Mouse (Mus musculus) ES-Bruce4 (cell line): ENCODE data around the gene Gnaq. TPM values are rescaled to one million over a fixed set of nuclear protein-coding genes. Genes with fewer than 3 reads are reported as not detected.

Source experiments
- H3K27ac ChIP-seq: 2 replicates; pipeline ENCODE4 v1.5.1; 2012; ENCODE audit warnings: low read length, inconsistent platforms; ENCODE audit not compliant: insufficient read depth
- H3K27me3 ChIP-seq: 2 replicates; pipeline ENCODE4 v1.6.1; 2012; ENCODE audit warnings: mild to moderate bottlenecking, low read length, inconsistent platforms; ENCODE audit not compliant: control insufficient read depth, poor library complexity, insufficient read depth, severe bottlenecking
- H3K36me3 ChIP-seq: 2 replicates; pipeline ENCODE4 v1.6.1; 2012; ENCODE audit warnings: inconsistent platforms, mild to moderate bottlenecking, low read length, moderate library complexity; ENCODE audit not compliant: control insufficient read depth, poor library complexity, insufficient read depth, severe bottlenecking
- H3K4me1 ChIP-seq: one replicate; pipeline ENCODE4 v1.8.1; 2011; ENCODE audit warnings: low read length; ENCODE audit not compliant: control insufficient read depth, insufficient read depth
- H3K4me3 ChIP-seq: 2 replicates; pipeline ENCODE4 v1.5.1; 2011; ENCODE audit warnings: low read depth, mild to moderate bottlenecking, low read length
- H3K9ac ChIP-seq: 2 replicates; pipeline ENCODE4 v1.6.1; 2012; ENCODE audit warnings: low read depth, mild to moderate bottlenecking, inconsistent platforms; ENCODE audit not compliant: poor library complexity, severe bottlenecking
- H3K9me3 ChIP-seq: replicated peaks from 2 replicates; pipeline ENCODE4 v1.6.1; 2012; ENCODE audit warnings: mild to moderate bottlenecking, low read length, inconsistent platforms; ENCODE audit not compliant: control insufficient read depth, poor library complexity, insufficient read depth, severe bottlenecking
- CTCF ChIP-seq: IDR thresholded peaks from one replicate; pipeline ENCODE4 v1.8.1; 2011; ENCODE audit warnings: low read depth, low read length
- EP300 ChIP-seq: IDR thresholded peaks from 2 replicates; pipeline ENCODE4 v1.6.1; 2011; ENCODE audit warnings: low read depth, low read length; ENCODE audit not compliant: insufficient read depth
- POLR2A ChIP-seq: IDR thresholded peaks from one replicate; pipeline ENCODE4 v1.8.1; 2011; ENCODE audit warnings: low read length; ENCODE audit not compliant: insufficient read depth
- polyA plus RNA-seq: library from polyadenylated mRNA; stranded (reverse); fragments of >200 nt; gene quantifications from 2 replicates; pipeline ENCODE4 v1.2.4, GENCODE M21; 2011; ENCODE audit warnings: low read depth; ENCODE audit not compliant: missing spikeins, insufficient read depth, insufficient read length

The Gnaq gene
- polyA plus RNA-seq, 1 experiment = 37.7 TPM

GRCm38 (mm10) chr19:16198162-16198561 lies 65.5 kb downstream of the Gnaq start:
- H3K4me1 ChIP-seq = no peaks in the 10 kb centered on the region
- no peak overlapping the region for H3K4me3 ChIP-seq
- no peaks in the 10 kb centered on the region for H3K9me3 ChIP-seq
- no peaks in the 10 kb centered on the region for H3K36me3 ChIP-seq
- H3K9ac ChIP-seq = no peak overlapping the region
- no peaks in the 10 kb centered on the region for H3K27me3 ChIP-seq
- no peak overlapping the region for H3K27ac ChIP-seq
- no peak for TF ChIP-seq CTCF
- TF ChIP-seq POLR2A = no peak
- no peak for TF ChIP-seq EP300

DNA sequence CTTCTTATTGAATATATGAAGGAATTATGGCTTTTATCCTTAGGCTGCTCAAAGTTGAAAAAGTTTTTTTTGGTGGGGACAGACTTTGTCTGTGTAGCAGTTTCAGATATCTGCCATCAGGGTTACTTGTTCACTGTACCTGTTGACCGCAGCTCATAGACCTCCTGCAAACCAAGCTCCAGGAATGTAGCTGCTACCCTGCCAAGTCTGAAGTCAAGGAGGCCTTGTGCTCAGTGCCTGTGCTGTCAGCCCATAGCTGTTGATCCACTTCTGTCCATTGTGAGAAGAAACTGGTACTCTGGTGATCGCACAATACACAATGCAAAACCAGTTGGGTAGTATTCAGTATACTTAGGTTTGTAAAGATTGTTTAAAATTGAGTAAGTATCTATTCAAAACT lies 68.7 kb downstream of the Gnaq start:
- no peak overlapping the region for H3K27ac ChIP-seq
- no peak overlapping the region for H3K9ac ChIP-seq
- H3K9me3 ChIP-seq = no peaks in the 10 kb centered on the region
- no peaks in the 10 kb centered on the region for H3K27me3 ChIP-seq
- H3K36me3 ChIP-seq = no peaks in the 10 kb centered on the region
- H3K4me3 ChIP-seq = no peak overlapping the region
- no peak for TF ChIP-seq CTCF
- TF ChIP-seq EP300 = no peak
- TF ChIP-seq POLR2A = no peak
- H3K4me1 ChIP-seq = no peaks in the 10 kb centered on the region

- H3K27ac ChIP-seq = no peak overlapping the region
Observed at GRCm38 (mm10) chr19:16204776-16205680, 72.4 kb downstream of the Gnaq start.

GRCm38 (mm10) chr19:16209616-16210015 lies 77.0 kb downstream of the Gnaq start:
- TF ChIP-seq POLR2A (no peak), EP300 (no peak), CTCF (no peak)
- Histone ChIP-seq H3K4me1 (no peaks in the 10 kb centered on the region), H3K36me3 (no peaks in the 10 kb centered on the region), H3K27me3 (no peaks in the 10 kb centered on the region), H3K4me3 (no peak overlapping the region), H3K27ac (no peak overlapping the region), H3K9ac (no peak overlapping the region), H3K9me3 (no peaks in the 10 kb centered on the region)

More at GRCm38 (mm10) chr19:16204776-16205680, 72.4 kb downstream of the Gnaq start:
- no peaks in the 10 kb centered on the region for H3K27me3 ChIP-seq
- TF ChIP-seq CTCF (no peak), POLR2A (no peak), EP300 (no peak)
- H3K4me3 ChIP-seq = no peak overlapping the region
- no peaks in the 10 kb centered on the region for H3K4me1 ChIP-seq
- no peaks in the 10 kb centered on the region for H3K36me3 ChIP-seq
- H3K9ac ChIP-seq = no peak overlapping the region
- no peaks in the 10 kb centered on the region for H3K9me3 ChIP-seq

DNA sequence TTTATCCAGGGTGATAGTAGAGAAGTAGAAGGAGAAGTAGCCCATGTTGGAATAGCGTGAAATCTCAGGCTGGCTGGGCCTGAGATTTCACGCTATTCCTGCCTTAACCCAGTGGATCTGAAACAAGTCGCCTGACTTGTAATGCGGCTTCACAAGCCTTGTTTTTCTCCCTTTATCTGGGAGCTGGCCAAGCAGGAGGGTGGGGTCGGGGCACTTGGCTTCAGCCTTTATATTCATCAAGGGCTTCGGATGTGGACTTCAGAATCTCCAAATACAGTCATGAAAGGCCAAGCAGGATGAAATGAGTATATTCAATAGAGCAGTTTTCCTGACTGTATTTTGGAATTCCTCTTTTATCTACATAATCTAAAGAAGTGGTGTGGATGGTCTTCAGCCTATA lies 82.3 kb downstream of the Gnaq start:
- H3K36me3 ChIP-seq = peaks cover 2% of the 10 kb centered on the region; the same call in 1 of the 2 replicates
- no peak overlapping the region for H3K9ac ChIP-seq
- H3K4me1 ChIP-seq = peaks cover 2% of the 10 kb centered on the region
- no peaks in the 10 kb centered on the region for H3K27me3 ChIP-seq
- no peaks in the 10 kb centered on the region for H3K9me3 ChIP-seq
- H3K27ac ChIP-seq = no peak overlapping the region
- TF ChIP-seq EP300 (no peak), CTCF (no peak)
- no peak overlapping the region for H3K4me3 ChIP-seq

GRCm38 (mm10) chr19:16215430-16216016 lies 82.9 kb downstream of the Gnaq start:
- H3K36me3 ChIP-seq = peaks cover 3% of the 10 kb centered on the region; the same call in 1 of the 2 replicates
- H3K9ac ChIP-seq = no peak overlapping the region
- peaks cover 2% of the 10 kb centered on the region for H3K4me1 ChIP-seq
- H3K27ac ChIP-seq = no peak overlapping the region
- H3K27me3 ChIP-seq = no peaks in the 10 kb centered on the region
- no peak overlapping the region for H3K4me3 ChIP-seq
- no peaks in the 10 kb centered on the region for H3K9me3 ChIP-seq
- TF ChIP-seq POLR2A = no peak
- TF ChIP-seq EP300 = no peak
- TF ChIP-seq CTCF = no peak
